Mouse (Mus musculus) liver, embryonic 13.5 days (tissue): ENCODE data around the gene Sec14l3. TPM values are rescaled to one million over a fixed set of nuclear protein-coding genes. Genes with fewer than 3 reads are reported as not detected.
"Not testable (repeated sequence)": the region's sequence is repeated elsewhere in the genome, so short reads cannot be mapped to it uniquely, and the experiment has no call there.

ENCODE experiments used
- ATAC-seq: fragments of 200-750 bp; cut with Nextera tagmentation; 2 replicates; pipeline ENCODE4 v1.8.0; 2017; ENCODE audit warnings: low read depth, mild to moderate bottlenecking, moderate number of reproducible peaks, moderate library complexity
- DNase-seq: peaks from one replicate; pipeline ENCODE4 v3.0.0; 2022
- H3K27ac ChIP-seq: fragments of 300-500 bp; sonication (generic); 2 replicates; pipeline ENCODE4 v1.5.1; 2015; ENCODE audit warnings: moderate library complexity, mild to moderate bottlenecking, inconsistent platforms
- H3K27me3 ChIP-seq: fragments of 300-500 bp; sonication (generic); 2 replicates; pipeline ENCODE4 v1.6.1; 2015; ENCODE audit warnings: mild to moderate bottlenecking, inconsistent platforms
- H3K36me3 ChIP-seq: fragments of 300-500 bp; sonication (generic); 2 replicates; pipeline ENCODE4 v1.6.1; 2015; ENCODE audit warnings: mild to moderate bottlenecking, inconsistent platforms
- H3K4me1 ChIP-seq: fragments of 300-500 bp; sonication (generic); replicated peaks from 2 replicates; pipeline ENCODE4 v1.6.1; 2015; ENCODE audit warnings: inconsistent platforms
- H3K4me2 ChIP-seq: fragments of 300-500 bp; sonication (generic); 2 replicates; pipeline ENCODE4 v1.6.1; 2015; ENCODE audit warnings: inconsistent platforms, mild to moderate bottlenecking, moderate library complexity
- H3K4me3 ChIP-seq: fragments of 300-500 bp; sonication (generic); replicated peaks from 2 replicates; pipeline ENCODE4 v1.5.1; 2015; ENCODE audit warnings: mild to moderate bottlenecking, inconsistent platforms
- H3K9ac ChIP-seq: fragments of 300-500 bp; sonication (generic); 2 replicates; pipeline ENCODE4 v1.6.1; 2015; ENCODE audit warnings: mild to moderate bottlenecking, inconsistent platforms
- H3K9me3 ChIP-seq: fragments of 300-500 bp; sonication (generic); replicated peaks from 2 replicates; pipeline ENCODE4 v1.6.1; 2016; ENCODE audit warnings: inconsistent platforms
- WGBS: fragments of 180-500 bp; shearing (Covaris S2); methylation state at CpG from one replicate; pipeline ENCODE4 v1.1.7; 2015; ENCODE audit not compliant: insufficient replicate concordance; 5-methylcytosine and 5-hydroxymethylcytosine counted together
- polyA plus RNA-seq: library from polyadenylated mRNA; unstranded; fragments of >200 nt; fragmentation: Nextera tagmentation; extraction: Ambion mirVana; gene quantifications from 2 replicates; pipeline ENCODE4 v1.2.1, GENCODE M21; 2015

Sec14l3 gene
- polyA plus RNA-seq, 1 experiment from 2014 or later: not detected

GRCm38 (mm10) chr11:4105444-4105843 lies 40.8 kb downstream of the Sec14l3 start:
- WGBS: 58% methylated on average over 6 of the region's 6 CpGs
- H3K4me1 ChIP-seq: no peaks in the 10 kb centered on the region
- no peak overlapping the region for H3K4me3 ChIP-seq
- no peak for ATAC-seq
- no peak overlapping the region for H3K27ac ChIP-seq
- H3K27me3 ChIP-seq: no peaks in the 10 kb centered on the region
- peaks cover 11% of the 10 kb centered on the region; the same call in 1 of the 2 replicates for H3K36me3 ChIP-seq
- DNase-seq: no peak
- H3K9ac ChIP-seq: no peak overlapping the region
- H3K4me2 ChIP-seq: no peak overlapping the region
- H3K9me3 ChIP-seq: no peaks in the 10 kb centered on the region

- peaks cover 16% of the 10 kb centered on the region; the same call in 1 of the 2 replicates for H3K36me3 ChIP-seq
- not testable (repeated sequence) for H3K27ac ChIP-seq, H3K9ac ChIP-seq, ATAC-seq, H3K4me3 ChIP-seq, H3K4me1 ChIP-seq, DNase-seq, H3K9me3 ChIP-seq, H3K4me2 ChIP-seq, H3K27me3 ChIP-seq
- 88% methylated on average over 6 of the region's 6 CpGs for WGBS
Observed at GRCm38 (mm10) chr11:4107901-4108300, 43.3 kb downstream of the Sec14l3 start.

- Histone ChIP-seq H3K27me3 (no peaks in the 10 kb centered on the region), H3K4me3 (no peak overlapping the region), H3K4me2 (no peak overlapping the region), H3K9me3 (no peaks in the 10 kb centered on the region), H3K27ac (no peak overlapping the region), H3K4me1 (no peaks in the 10 kb centered on the region), H3K9ac (no peak overlapping the region), H3K36me3 (peaks cover 16% of the 10 kb centered on the region; the same call in 1 of the 2 replicates)
- ATAC-seq (no peak), DNase-seq (no peak)
- WGBS: 68% methylated on average over 7 of the region's 7 CpGs
Observed at GRCm38 (mm10) chr11:4108691-4109090, 44.0 kb downstream of the Sec14l3 start.

- Histone ChIP-seq H3K9ac (no peak overlapping the region), H3K4me1 (peaks cover 21% of the 10 kb centered on the region), H3K4me3 (no peak overlapping the region), H3K27me3 (peaks cover 12% of the 10 kb centered on the region), H3K27ac (no peak overlapping the region), H3K36me3 (peaks cover 16% of the 10 kb centered on the region; the same call in 1 of the 2 replicates), H3K9me3 (no peaks in the 10 kb centered on the region), H3K4me2 (no peak overlapping the region)
- ATAC-seq: no peak
- 76% methylated on average over 4 of the region's 4 CpGs for WGBS
- DNase-seq: no peak
Observed at GRCm38 (mm10) chr11:4112033-4112432, 47.4 kb downstream of the Sec14l3 start.

- no peak overlapping the region for H3K27ac ChIP-seq
- WGBS: 74% methylated on average over 6 of the region's 6 CpGs
Observed at GRCm38 (mm10) chr11:4112861-4113260, 48.2 kb downstream of the Sec14l3 start.

GRCm38 (mm10) chr11:4113496-4113895 lies 48.9 kb downstream of the Sec14l3 start:
- Histone ChIP-seq H3K9ac (no peak overlapping the region), H3K27me3 (peaks cover 27% of the 10 kb centered on the region), H3K4me3 (no peak overlapping the region), H3K27ac (no peak overlapping the region), H3K4me1 (peaks cover 36% of the 10 kb centered on the region), H3K9me3 (no peaks in the 10 kb centered on the region), H3K36me3 (peaks cover 12% of the 10 kb centered on the region; the same call in 1 of the 2 replicates), H3K4me2 (no peak overlapping the region)
- ATAC-seq (no peak), DNase-seq (no peak)
- WGBS: 61% methylated on average over 4 of the region's 4 CpGs

More at GRCm38 (mm10) chr11:4112861-4113260, 48.2 kb downstream of the Sec14l3 start:
- H3K4me3 ChIP-seq: no peak overlapping the region
- H3K4me1 ChIP-seq: peaks cover 30% of the 10 kb centered on the region
- no peak overlapping the region for H3K4me2 ChIP-seq
- ATAC-seq: no peak
- DNase-seq: no peak
- H3K27me3 ChIP-seq: peaks cover 20% of the 10 kb centered on the region
- no peaks in the 10 kb centered on the region for H3K9me3 ChIP-seq
- peaks cover 16% of the 10 kb centered on the region; the same call in 1 of the 2 replicates for H3K36me3 ChIP-seq
- no peak overlapping the region for H3K9ac ChIP-seq

GRCm38 (mm10) chr11:4113970-4114369 lies 49.3 kb downstream of the Sec14l3 start:
- WGBS: 35% methylated on average over 6 of the region's 6 CpGs
- Histone ChIP-seq H3K36me3 (peaks cover 8% of the 10 kb centered on the region; the same call in 1 of the 2 replicates), H3K27ac (no peak overlapping the region), H3K4me3 (no peak overlapping the region), H3K27me3 (peaks cover 31% of the 10 kb centered on the region), H3K4me1 (peaks cover 41% of the 10 kb centered on the region), H3K9me3 (no peaks in the 10 kb centered on the region), H3K9ac (no peak overlapping the region), H3K4me2 (no peak overlapping the region)
- DNase-seq (no peak), ATAC-seq (no peak)

- H3K4me3 ChIP-seq, H3K9ac ChIP-seq, H3K36me3 ChIP-seq, H3K27ac ChIP-seq, H3K4me2 ChIP-seq, H3K9me3 ChIP-seq, ATAC-seq, DNase-seq: not testable (repeated sequence)
- H3K4me1 ChIP-seq: peaks cover 46% of the 10 kb centered on the region
- H3K27me3 ChIP-seq: peaks cover 37% of the 10 kb centered on the region
- WGBS: 65% methylated on average over 6 of the region's 6 CpGs
Observed at GRCm38 (mm10) chr11:4114541-4114940, 49.9 kb downstream of the Sec14l3 start.

GRCm38 (mm10) chr11:4115407-4115806 lies 50.8 kb downstream of the Sec14l3 start:
- H3K4me2 ChIP-seq: no peak overlapping the region
- peaks cover 5% of the 10 kb centered on the region; the same call in 1 of the 2 replicates for H3K36me3 ChIP-seq
- no peaks in the 10 kb centered on the region for H3K9me3 ChIP-seq
- DNase-seq (no peak), ATAC-seq (no peak)
- H3K4me3 ChIP-seq: no peak overlapping the region
- WGBS: 80% methylated on average over 4 of the region's 4 CpGs
- H3K27ac ChIP-seq: no peak overlapping the region
- H3K9ac ChIP-seq: no peak overlapping the region
- peaks cover 46% of the 10 kb centered on the region for H3K27me3 ChIP-seq
- H3K4me1 ChIP-seq: peaks cover 52% of the 10 kb centered on the region

GRCm38 (mm10) chr11:4116458-4117141 lies 52.0 kb downstream of the Sec14l3 start:
- Histone ChIP-seq H3K4me1 (peaks cover 52% of the 10 kb centered on the region), H3K4me3 (peak overlapping the region; percentile 63), H3K4me2 (peak overlapping the region; percentile 74), H3K27ac (peak overlapping the region; percentile 1; the same call in 1 of the 2 replicates), H3K27me3 (peaks cover 55% of the 10 kb centered on the region), H3K9ac (peak overlapping the region; percentile 40; the same call in 1 of the 2 replicates), H3K36me3 (no peaks in the 10 kb centered on the region), H3K9me3 (no peaks in the 10 kb centered on the region)
- ATAC-seq (peak; percentile 56), DNase-seq (no peak)
- WGBS: 28% methylated on average over 11 of the region's 11 CpGs

GRCm38 (mm10) chr11:4117372-4118071 lies 52.9 kb downstream of the Sec14l3 start:
- H3K4me1 ChIP-seq: peaks cover 60% of the 10 kb centered on the region
- peak overlapping the region; percentile 1; the same call in 1 of the 2 replicates for H3K27ac ChIP-seq
- no peaks in the 10 kb centered on the region for H3K9me3 ChIP-seq
- H3K4me2 ChIP-seq: peak overlapping the region; percentile 74
- H3K36me3 ChIP-seq: no peaks in the 10 kb centered on the region
- peak; percentile 60 for ATAC-seq
- peak overlapping the region; percentile 67 for H3K9ac ChIP-seq
- peak overlapping the region; percentile 63 for H3K4me3 ChIP-seq
- H3K27me3 ChIP-seq: peaks cover 55% of the 10 kb centered on the region
- DNase-seq: no peak
- WGBS: 11% methylated on average over 3 of the region's 3 CpGs
